Mouse (Mus musculus) erythroblast, embryonic 14.5 days (primary cell): ENCODE results near the gene Sart3. TPM values are rescaled to one million over a fixed set of nuclear protein-coding genes. Genes with fewer than 3 reads are reported as not detected.
"Not testable (repeated sequence)": the region's sequence is repeated elsewhere in the genome, so short reads cannot be mapped to it uniquely, and the experiment has no call there.

Experiments used
- H3K27me3 ChIP-seq: 2 replicates; pipeline ENCODE4 v1.6.1; 2012; ENCODE audit warnings: inconsistent platforms; ENCODE audit not compliant: control insufficient read depth
- H3K36me3 ChIP-seq: 2 replicates; pipeline ENCODE4 v1.6.1; 2012; ENCODE audit warnings: mild to moderate bottlenecking, inconsistent platforms; ENCODE audit not compliant: control insufficient read depth
- H3K4me1 ChIP-seq: 2 replicates; pipeline ENCODE4 v1.6.1; 2012; ENCODE audit warnings: inconsistent platforms; ENCODE audit not compliant: control insufficient read depth
- H3K4me3 ChIP-seq: replicated peaks from 2 replicates; pipeline ENCODE3; 2012; ENCODE audit warnings: moderate library complexity, mild to moderate bottlenecking, inconsistent platforms
- H3K9me3 ChIP-seq: 2 replicates; pipeline ENCODE4 v1.6.1; 2012; ENCODE audit warnings: low read length, inconsistent platforms, mixed read lengths; ENCODE audit not compliant: control insufficient read depth
- GATA1 ChIP-seq: IDR thresholded peaks from 2 replicates; pipeline ENCODE4 v1.6.1; 2012; ENCODE audit warnings: low read length, inconsistent platforms, mixed read lengths
- TAL1 ChIP-seq: IDR thresholded peaks from 3 replicates; pipeline ENCODE4 v1.6.1; 2012; ENCODE audit warnings: low read length, inconsistent platforms, mixed read lengths
- polyA plus RNA-seq: library from polyadenylated mRNA; stranded (reverse); fragments of >175 nt; gene quantifications from 2 replicates; pipeline ENCODE4 v1.2.3, GENCODE M21; 2012

Sart3 gene
- polyA plus RNA-seq: 2.2 and 3.0 TPM in 2 replicates

- Histone ChIP-seq H3K4me3 (peak within 1 kb of the TSS; percentile 91), H3K36me3 (peaks cover 59% of the 10 kb centered on the region), H3K27me3 (no peaks in the 10 kb centered on the region), H3K4me1 (peaks cover 56% of the 10 kb centered on the region), H3K9me3 (no peaks in the 10 kb centered on the region)
- TF ChIP-seq TAL1 (no peak), GATA1 (no peak)
Measured at GRCm38 (mm10) chr5:113772450-113772895, at the start of gene Sart3, which contains the start of gene Iscu. TSS of gene Sart3 (minus strand) at chr5:113772510. TSS of gene Iscu (plus strand) at chr5:113772748.

- H3K4me1 ChIP-seq: peaks cover 5% of the 10 kb centered on the region
- no peak for TF ChIP-seq TAL1
- TF ChIP-seq GATA1: no peak
- no peak overlapping the region for H3K4me3 ChIP-seq
- H3K27me3 ChIP-seq: peaks cover 8% of the 10 kb centered on the region
- H3K9me3 ChIP-seq: no peaks in the 10 kb centered on the region
- H3K36me3 ChIP-seq: no peaks in the 10 kb centered on the region
Measured at GRCm38 (mm10) chr5:113818572-113818971, 46.3 kb upstream of the Sart3 start.

DNA sequence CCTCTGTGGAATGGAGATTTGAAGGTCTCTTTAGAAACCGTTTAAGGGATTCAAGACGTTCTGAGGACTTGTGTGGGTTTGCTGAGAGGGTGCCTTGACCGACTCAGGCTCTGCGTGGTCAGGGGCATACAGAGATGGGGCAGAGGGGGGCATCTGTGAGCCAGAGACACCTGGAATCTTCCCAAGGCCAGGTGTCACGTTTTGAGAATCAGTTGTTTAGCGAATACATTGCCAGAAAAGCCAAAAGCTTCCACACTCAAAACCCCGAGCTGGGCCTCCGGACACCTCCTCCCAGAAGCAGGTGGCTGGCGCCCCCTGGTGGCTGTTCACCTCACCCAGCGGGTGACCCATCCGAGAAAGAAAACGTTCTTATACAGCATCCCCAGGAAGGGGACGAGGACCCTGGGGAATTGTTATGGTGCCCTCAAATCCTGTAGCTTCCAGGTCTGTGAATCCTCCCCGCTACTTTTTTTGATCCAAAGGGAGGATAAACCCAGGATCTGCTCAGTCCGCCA lies 43.4 kb upstream of the Sart3 start:
- no peak for TF ChIP-seq GATA1
- TF ChIP-seq TAL1: no peak
- no peaks in the 10 kb centered on the region for H3K36me3 ChIP-seq
- H3K27me3 ChIP-seq: peaks cover 8% of the 10 kb centered on the region
- peaks cover 5% of the 10 kb centered on the region for H3K4me1 ChIP-seq
- H3K4me3 ChIP-seq: no peak overlapping the region
- H3K9me3 ChIP-seq: peaks cover 7% of the 10 kb centered on the region

DNA sequence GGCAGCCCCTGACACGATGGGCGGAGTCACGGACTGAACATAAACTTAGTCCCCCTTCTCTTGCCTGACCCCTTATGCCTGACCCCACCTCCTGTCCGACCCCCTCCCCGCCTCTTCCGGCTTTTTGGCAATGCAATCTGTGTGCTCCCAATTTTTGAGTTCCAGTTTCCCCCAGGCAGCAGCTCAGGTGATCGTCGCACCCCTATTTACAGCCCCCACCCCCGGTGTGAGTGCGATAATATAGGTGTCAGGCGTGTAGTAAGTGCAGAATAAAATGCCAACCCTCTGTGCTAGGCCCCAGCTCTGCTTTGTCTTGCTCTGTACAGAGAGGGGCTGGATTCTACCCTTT lies 42.7 kb upstream of the Sart3 start:
- no peak for TF ChIP-seq TAL1
- TF ChIP-seq GATA1: no peak

GRCm38 (mm10) chr5:113814111-113815040 lies 42.1 kb upstream of the Sart3 start:
- Histone ChIP-seq H3K36me3 (no peaks in the 10 kb centered on the region), H3K4me1 (peaks cover 5% of the 10 kb centered on the region), H3K27me3 (peaks cover 8% of the 10 kb centered on the region), H3K4me3 (no peak overlapping the region), H3K9me3 (peaks cover 7% of the 10 kb centered on the region)
- no peak for TF ChIP-seq GATA1
- no peak for TF ChIP-seq TAL1

More for the DNA sequence above, 42.7 kb upstream of the Sart3 start:
- Histone ChIP-seq H3K27me3 (peaks cover 8% of the 10 kb centered on the region), H3K36me3 (no peaks in the 10 kb centered on the region), H3K4me3 (no peak overlapping the region), H3K9me3 (peaks cover 7% of the 10 kb centered on the region), H3K4me1 (peaks cover 5% of the 10 kb centered on the region)

DNA sequence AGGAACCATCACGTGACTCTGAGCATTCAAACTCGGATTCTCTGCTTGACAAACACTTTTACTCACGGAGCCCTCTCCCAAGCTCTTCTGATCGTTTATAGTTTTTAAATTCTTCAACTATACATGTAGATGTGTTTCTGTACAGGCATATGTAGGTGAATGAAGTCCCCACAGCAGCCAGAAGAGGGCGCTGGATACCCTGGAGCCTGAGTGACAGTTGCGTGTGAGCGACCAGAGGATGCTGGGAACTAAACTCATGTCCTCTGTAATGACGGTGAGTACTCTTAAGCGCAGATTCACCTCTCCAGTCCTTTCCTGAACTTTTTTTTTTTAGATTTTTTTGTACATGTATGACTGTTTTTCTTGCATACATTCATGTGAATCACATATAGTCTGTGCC lies 41.3 kb upstream of the Sart3 start:
- Histone ChIP-seq H3K27me3 (peaks cover 8% of the 10 kb centered on the region), H3K9me3 (peaks cover 7% of the 10 kb centered on the region), H3K4me3 (no peak overlapping the region), H3K4me1 (peaks cover 5% of the 10 kb centered on the region), H3K36me3 (no peaks in the 10 kb centered on the region)
- TF ChIP-seq TAL1: no peak
- TF ChIP-seq GATA1: no peak

DNA sequence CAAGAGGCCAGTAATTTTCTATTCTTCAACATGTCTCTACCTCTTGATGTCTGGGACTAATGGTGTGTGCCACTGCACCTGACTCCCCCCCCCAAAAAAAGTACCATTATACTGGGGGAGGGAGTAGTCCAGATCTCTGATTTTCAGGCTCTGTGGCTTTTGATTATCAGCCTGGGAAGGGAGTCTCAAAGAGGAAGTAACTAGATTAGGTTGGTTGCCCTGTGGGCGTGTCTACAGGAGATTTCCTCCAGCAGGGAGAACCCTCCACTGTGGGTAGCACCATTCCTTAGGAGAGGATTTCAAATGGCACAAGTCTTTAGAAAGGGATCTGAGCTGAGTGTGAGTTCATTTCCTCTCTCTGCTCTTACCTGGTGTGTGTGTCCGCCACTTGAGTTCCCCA lies 40.3 kb upstream of the Sart3 start:
- H3K27me3 ChIP-seq: peaks cover 8% of the 10 kb centered on the region
- peaks cover 5% of the 10 kb centered on the region for H3K4me1 ChIP-seq
- H3K4me3 ChIP-seq: no peak overlapping the region
- no peaks in the 10 kb centered on the region for H3K36me3 ChIP-seq
- peaks cover 7% of the 10 kb centered on the region for H3K9me3 ChIP-seq
- TF ChIP-seq TAL1: no peak
- no peak for TF ChIP-seq GATA1

DNA sequence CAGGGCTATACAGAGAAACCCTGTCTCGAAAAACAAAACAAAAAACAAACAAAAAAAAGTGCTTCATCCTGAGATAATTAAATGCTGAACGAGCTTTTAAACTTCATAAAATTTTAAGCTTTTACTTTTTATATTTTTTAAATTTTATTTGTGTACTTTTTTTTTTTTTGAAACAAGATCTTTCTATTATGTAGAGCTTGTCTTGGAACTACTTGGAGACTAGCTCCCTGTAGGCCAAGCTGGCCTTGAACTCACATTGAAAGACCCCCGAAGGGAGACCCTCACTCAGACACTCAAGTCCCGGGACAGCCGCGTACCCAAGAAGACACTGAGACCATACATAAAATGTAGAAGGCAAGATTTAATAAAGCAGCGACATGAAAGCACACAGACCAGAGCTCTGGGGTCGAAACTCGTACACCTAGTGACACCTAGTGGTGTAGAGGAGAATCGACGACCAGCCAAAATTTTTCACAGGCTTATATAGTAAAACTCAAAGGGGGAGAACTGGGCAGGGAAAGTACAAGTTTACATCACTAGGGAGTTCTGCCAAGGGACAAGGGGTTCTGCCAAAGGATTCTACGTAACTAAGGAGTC lies 39.6 kb upstream of the Sart3 start:
- not testable (repeated sequence) for H3K4me1 ChIP-seq, H3K4me3 ChIP-seq, H3K9me3 ChIP-seq, H3K36me3 ChIP-seq, H3K27me3 ChIP-seq

- no peak for TF ChIP-seq GATA1
- no peak for TF ChIP-seq TAL1
- H3K4me1 ChIP-seq: no peaks in the 10 kb centered on the region
- no peak overlapping the region for H3K4me3 ChIP-seq
- H3K27me3 ChIP-seq: peaks cover 10% of the 10 kb centered on the region
- no peaks in the 10 kb centered on the region for H3K36me3 ChIP-seq
- H3K9me3 ChIP-seq: peaks cover 7% of the 10 kb centered on the region
Measured at GRCm38 (mm10) chr5:113810111-113810510, 37.8 kb upstream of the Sart3 start.
